Mouse (Mus musculus): ENCODE results near the gene Dhdds. TPM values are rescaled to one million over a fixed set of nuclear protein-coding genes. Genes with fewer than 3 reads are reported as not detected.
"Not testable (repeated sequence)": the region's sequence is repeated elsewhere in the genome, so short reads cannot be mapped to it uniquely, and the experiment has no call there.

Gene Dhdds
- polyA plus RNA-seq, 1 experiment: 35.0 TPM

GRCm38 (mm10) chr4:134005581-134006358 lies 5.1 kb upstream of the Dhdds start:
- DNase-seq (ENCODE audit: low spot score): no peak

- no peak for DNase-seq (ENCODE audit: low spot score)
Measured at GRCm38 (mm10) chr4:134002903-134003302, 2.2 kb upstream of the Dhdds start.

- no peak for DNase-seq (ENCODE audit: low spot score)
Measured at GRCm38 (mm10) chr4:134002246-134002645, 1.5 kb upstream of the Dhdds start.

GRCm38 (mm10) chr4:134001710-134002109 lies 992 bp upstream of the Dhdds start:
- DNase-seq (ENCODE audit: low spot score): no peak

DNA sequence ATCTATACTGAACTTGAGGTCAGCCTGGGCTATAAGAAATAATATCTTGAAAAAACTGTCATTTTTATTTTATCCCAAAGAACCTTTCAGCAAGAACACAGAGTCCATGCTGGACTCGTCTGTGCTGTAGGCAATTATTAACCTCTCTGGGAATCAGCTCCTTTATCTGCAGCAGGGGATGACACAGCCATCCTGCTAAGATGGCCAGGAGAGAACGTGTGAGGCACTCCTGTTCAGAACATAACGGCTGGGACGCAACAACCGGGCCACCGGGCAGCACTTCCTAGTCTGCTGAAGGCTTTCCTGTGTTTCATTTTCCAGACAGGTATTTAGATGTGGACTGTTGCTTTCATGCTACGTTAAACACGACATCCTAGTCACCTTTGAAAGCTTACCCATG lies 6.0 kb downstream of the Dhdds start:
- DNase-seq (ENCODE audit: low spot score): no peak

DNA sequence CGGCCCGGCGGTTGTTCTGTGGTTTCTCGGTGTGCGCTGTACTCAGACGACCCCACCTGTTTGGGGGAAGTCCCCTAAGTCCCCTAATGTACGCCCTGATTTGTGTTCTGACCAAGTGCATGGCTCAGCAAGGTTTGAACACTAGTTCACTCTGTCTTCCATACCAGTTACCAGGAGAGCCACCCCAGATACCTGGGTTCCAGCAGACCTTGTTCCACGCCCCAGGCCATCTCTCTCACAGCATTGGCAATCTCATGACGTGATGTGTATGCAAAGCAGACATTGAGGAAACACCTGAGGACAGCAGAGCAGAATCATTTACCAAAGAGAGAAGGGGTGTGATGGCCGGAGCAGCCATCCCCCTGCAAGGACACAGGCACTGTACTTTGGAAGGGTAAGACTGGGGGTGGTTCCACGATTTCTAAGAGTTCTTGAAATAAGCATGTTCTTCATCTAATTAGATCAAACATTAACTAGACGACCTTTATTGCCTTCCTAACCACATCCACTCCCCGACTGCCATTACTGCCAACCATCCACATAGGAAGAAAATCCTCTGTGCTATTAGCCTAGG lies 9.5 kb downstream of the Dhdds start:
- no peak for DNase-seq (ENCODE audit: low spot score)

DNA sequence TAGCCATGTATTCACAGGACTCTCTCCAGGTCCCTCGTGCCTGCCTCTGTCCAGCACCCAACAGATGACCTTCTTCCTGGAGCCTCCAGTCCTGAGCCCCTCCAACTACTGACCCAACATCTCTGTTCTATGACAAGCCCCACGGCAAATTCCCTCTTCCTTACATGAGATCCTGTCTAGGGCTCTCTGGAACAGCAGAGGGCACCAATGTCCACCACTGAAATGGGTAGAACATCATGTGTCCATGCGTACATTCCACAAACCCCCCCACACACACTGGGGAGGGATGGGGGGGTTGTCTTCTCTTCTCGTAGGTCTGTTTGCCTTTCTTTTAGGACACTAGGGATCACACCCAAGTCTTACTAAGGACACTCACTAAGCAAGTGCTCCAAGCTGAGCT lies 10.7 kb downstream of the Dhdds start:
- DNase-seq (ENCODE audit: low spot score): no peak

DNA sequence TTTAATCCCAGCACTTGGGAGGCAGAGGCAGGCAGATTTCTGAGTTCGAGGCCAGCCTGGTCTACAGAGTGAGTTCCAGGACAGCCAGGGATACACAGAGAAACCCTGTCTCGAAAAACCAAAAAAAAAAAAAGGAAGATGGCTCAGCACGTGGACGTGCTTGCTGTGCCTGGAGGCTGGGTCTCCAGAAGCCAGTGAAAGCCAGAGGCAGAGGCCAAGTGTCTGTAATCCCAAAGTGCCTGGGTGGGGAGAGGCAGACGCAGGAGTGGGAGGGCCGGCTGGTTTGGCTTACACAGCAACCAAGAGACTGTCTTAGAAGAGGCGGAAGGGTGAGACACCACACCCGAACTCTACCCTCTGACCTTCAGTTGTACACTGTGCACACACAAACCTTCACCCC lies 12.4 kb downstream of the Dhdds start:
- DNase-seq (ENCODE audit: low spot score): not testable (repeated sequence)

DNA sequence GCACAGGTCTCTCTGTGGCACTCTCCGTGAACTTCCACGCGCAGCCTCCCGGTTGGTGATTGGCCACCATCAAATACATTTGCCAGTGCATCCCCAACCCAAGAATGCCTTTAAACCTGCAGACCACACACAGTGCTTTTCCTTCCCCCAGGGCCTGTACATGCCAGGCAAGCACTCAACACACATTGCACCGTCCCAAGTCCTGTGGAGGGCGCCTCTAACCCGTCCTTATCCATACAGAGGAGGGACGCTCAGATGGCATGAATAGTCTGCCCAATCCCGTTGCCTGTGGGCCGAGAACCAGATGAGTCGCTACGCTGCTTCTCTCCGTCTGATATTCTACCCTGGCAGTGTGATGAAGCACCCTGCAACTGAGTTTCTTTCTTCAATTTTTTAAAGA lies 17.8 kb downstream of the Dhdds start:
- no peak for DNase-seq (ENCODE audit: low spot score)

DNA sequence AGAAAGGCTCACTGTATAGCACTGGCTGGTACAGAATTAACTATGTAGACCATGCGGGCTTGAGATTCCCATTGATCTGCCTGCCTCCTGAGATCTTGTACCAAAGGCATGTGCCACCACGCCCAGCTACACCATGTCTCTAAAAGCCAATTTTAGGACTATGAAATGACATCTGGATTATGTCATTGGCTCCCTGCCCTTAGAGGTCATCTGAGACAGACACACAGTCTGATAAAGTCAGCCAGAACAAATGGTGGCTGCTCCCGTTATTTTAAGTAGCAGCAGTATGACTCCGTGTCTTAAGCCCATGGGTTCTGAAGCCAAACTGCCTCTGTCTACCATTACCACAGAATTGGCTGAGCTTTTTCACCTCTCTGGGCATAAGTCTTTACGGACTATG lies 20.2 kb downstream of the Dhdds start:
- no peak for DNase-seq (ENCODE audit: low spot score)

GRCm38 (mm10) chr4:133978021-133978711 lies 22.6 kb downstream of the Dhdds start:
- no peak for DNase-seq (ENCODE audit: low spot score)

GRCm38 (mm10) chr4:133971741-133972140 lies 29.0 kb downstream of the Dhdds start:
- DNase-seq (ENCODE audit: low spot score): no peak

DNA sequence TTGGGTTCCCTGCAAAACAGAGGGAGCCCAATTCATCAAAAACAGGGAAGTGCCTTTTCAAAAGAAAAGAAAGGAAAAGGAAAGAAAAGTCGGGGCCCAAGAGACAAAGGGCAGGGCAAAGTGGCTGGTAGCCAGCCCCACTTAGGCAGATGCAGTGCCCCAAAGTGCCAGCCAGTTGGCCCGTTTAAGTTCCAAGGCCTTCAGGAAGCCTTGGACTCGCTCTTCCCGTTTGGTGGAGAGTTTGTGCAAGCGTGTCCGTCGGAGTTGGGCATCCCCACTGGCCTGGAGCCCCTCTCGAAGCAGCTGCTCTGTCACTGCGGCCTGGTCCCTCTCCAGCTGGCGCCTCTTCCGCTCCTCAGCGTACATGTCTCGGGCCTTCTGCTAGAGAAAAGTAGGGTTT lies 29.8 kb downstream of the Dhdds start:
- no peak for DNase-seq (ENCODE audit: low spot score)

- no peak for DNase-seq (ENCODE audit: low spot score)
Measured at GRCm38 (mm10) chr4:133970196-133970595, 30.5 kb downstream of the Dhdds start.

DNA sequence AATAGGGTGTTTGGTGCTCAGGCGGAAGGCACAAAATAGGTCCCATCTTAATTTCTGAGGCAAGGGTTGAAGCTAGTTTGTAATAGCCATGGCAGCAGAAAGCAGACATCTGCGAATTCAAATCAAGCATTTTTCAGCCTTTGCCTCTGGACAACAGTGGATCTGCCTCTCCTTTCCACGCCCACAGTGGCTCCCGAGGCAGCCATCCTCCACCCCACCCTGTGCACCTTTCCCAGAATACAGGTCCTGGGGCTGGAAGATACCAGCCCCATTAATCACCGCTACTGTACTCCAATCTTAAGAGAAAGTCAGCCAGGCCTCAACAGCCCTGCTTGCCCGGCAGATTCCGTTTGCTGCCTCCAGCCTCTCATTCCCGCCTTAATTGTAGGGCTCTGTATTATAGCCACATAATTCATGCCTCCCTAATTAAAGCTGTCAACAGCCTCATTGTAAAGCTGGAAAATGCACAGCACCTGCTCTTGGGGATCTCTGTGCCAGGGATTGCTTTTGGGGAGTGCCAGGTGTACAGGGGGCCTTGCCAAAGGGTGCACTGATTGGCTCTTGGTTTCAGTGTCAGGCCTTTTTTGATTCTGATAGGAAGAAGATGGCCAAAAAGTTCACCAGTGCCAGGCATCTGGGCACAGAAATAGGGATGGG lies 31.5 kb downstream of the Dhdds start:
- DNase-seq (ENCODE audit: low spot score): no peak

GRCm38 (mm10) chr4:133968150-133968921 lies 32.4 kb downstream of the Dhdds start, which contains the start of gene Hmgn2:
Hmgn2 (minus strand) TSS chr4:133968650.
- peak; percentile 27 for DNase-seq (ENCODE audit: low spot score)

GRCm38 (mm10) chr4:133967866-133968149 lies 32.9 kb downstream of the Dhdds start:
- peak; percentile 65 for DNase-seq (ENCODE audit: low spot score)

DNA sequence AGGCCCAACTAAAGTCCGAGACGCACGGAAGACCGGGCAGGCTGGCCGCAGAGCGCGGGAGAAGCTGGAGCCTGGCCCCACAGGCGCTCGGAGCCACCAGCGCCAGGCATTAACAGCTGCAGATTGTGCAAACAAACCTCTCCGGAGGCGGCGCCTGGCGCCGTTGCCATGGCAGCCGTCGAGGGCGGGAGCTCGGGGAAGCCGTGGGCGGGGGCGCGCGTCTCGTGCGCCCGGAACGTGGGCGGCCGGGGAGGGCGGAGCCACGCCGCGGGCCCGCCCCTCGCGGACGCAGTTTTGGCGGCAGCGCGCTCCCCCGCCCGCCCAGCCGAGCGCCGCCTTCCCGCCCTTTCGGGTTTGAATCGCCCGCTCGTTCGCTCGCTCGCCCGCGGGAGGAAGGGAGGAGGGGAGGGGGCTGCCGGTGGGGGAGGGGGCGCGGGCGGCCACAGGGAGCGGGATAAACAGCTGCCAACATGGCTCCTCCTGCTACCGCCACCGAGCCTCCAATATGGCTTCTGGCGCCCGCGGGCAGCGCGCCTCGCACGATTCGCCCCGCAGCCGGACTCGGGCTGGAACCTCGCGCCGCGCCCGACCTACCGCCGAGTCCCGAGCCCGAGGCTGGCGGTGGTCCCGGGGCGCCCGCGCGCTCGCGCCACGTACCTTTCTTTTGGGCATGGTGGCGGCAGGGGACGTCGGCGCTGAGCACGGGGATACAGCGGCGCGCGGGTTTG lies 33.4 kb downstream of the Dhdds start:
- peak; percentile 91 for DNase-seq (ENCODE audit: low spot score)

- DNase-seq (ENCODE audit: low spot score): no peak
Measured at GRCm38 (mm10) chr4:133966271-133966940, 34.3 kb downstream of the Dhdds start.

DNA sequence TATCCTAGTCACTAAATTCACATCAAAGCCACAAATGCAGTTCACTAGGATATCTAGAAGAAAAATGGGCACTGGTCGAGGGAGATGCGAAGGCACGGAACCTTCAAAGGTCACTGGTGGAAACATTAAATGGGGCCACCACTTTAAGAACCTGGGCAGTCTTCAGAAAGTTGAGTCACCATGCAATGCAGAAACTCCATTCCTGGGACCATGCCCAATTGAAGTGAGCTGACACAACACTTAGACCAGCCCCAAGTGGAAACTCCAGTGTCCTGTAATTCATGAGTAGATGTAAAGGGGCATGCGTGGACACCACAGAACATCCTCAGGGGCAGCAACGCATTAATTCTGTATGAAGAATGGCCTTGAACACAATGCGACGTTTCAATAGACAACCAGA lies 38.2 kb downstream of the Dhdds start:
- no peak for DNase-seq (ENCODE audit: low spot score)

- DNase-seq (ENCODE audit: low spot score): no peak
Measured at GRCm38 (mm10) chr4:133958884-133959283, 41.8 kb downstream of the Dhdds start.

Measured in urinary bladder, adult 2 months (tissue).